Mouse (Mus musculus): ENCODE data around the gene St7l.

Gene St7l

GRCm38 (mm10) chr3:104965070-104965855, 101.5 kb downstream of the St7l start:
- no peak for DNase-seq

GRCm38 (mm10) chr3:104965991-104966554, 102.3 kb downstream of the St7l start:
- DNase-seq: no peak

GRCm38 (mm10) chr3:104967548-104968300, 103.9 kb downstream of the St7l start:
- DNase-seq: peak; percentile 81 to 95
